29 mouse cellular contexts compared by ENCODE assay signal in the genomic region with DNA sequence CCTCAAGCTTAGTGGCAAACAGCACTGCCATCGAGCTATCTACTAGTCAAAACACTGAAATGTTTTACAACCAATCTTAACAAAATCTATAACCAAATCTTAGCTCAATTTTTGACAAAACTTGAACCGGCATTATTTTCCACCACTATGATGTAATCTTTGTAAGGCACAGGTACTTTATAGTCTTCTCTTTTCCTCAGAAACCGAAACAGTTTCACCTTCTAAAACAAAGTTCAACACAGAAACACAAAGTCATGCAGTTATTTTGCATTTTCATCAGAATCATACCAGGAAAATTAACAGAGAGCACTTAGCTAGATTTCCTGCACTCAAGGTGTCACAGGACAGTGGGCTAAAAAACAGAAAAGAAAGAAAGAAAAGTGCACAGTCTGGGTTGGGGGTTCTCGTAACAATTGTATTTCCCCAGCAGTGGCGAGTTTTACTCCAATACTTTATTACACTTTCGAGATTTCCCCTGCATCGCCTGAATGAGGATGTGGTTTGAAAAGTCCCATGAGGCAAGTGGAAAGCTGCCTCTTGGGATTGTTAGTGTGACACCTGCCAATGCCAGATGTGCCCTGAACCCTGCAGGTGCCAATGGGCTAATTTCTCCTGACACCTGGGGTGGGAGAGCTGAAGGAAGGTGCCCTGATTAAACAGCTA. TPM values are rescaled to one million over a fixed set of nuclear protein-coding genes. Genes with fewer than 3 reads are reported as not detected.
A peak's percentile ranks its signal among the peaks of the same experiment; 100 is the strongest.
DNase-seq lines count a peak whose midpoint lies in the region; ATAC-seq and TF ChIP-seq lines count a peak whose summit lies in the region.
"Had no signal": no experiment of that assay in that cellular context is flagged by ENCODE, and none has a peak within 500 bp of the region (broad histone marks: within the 10 kb centered on the region; RNA-seq: fewer than 3 reads in every experiment).

No protein-coding gene starts in this region.

- peak; percentile 44 for DNase-seq in midbrain, embryonic 11.5 days (ENCODE audit: low spot score, missing footprints)
- DNase-seq in midbrain, postnatal 0 days (ENCODE audit: low spot score): no peak
- peak; percentile 14 to 30 for DNase-seq in B cell, adult 2 months
- peak; percentile 19 for DNase-seq in thymus, postnatal 0 days (ENCODE audit: low spot score)
- DNase-seq in frontal cortex, postnatal 14 days (ENCODE audit: low spot score in 2 of 2): no peak
- DNase-seq in hindbrain, embryonic 14.5 days (ENCODE audit: low spot score): no peak
- DNase-seq in layer of hippocampus, adult 18-20 months (ENCODE audit: low spot score in 2 of 2): no peak
- DNase-seq: cerebellum, adult 11-12 months; cerebellum, postnatal 10 days; gastrocnemius, adult 2 months; heart, adult 2 months; heart, postnatal 4 days; kidney, adult 18-20 months; kidney, postnatal 25 days; layer of hippocampus, postnatal 36 days; left cerebral cortex, postnatal 4 days; liver, embryonic 13.5 days; lung, adult 18-20 months; lung, postnatal 4 days; midbrain, embryonic 14.5 days; right cerebral cortex, postnatal 25 days had no signal

- no peaks in the 10 kb centered on the region for H3K36me3 ChIP-seq in midbrain, embryonic 11.5 days (ENCODE audit: control insufficient read depth, insufficient read depth, low read length)
- no peaks in the 10 kb centered on the region for H3K36me3 ChIP-seq in midbrain, postnatal 0 days (ENCODE audit: insufficient read depth, low read length)
- H3K36me3 ChIP-seq in hindbrain, embryonic 14.5 days (replicated peaks; ENCODE audit: control insufficient read depth, insufficient read depth): peaks cover 2% of the 10 kb centered on the region; the same call in 1 of the 2 replicates
- H3K36me3 ChIP-seq: forebrain, embryonic 15.5 days; liver, embryonic 13.5 days had no signal

- TF ChIP-seq CTCF in midbrain, postnatal 0 days (IDR thresholded peaks at IDR 0.05): no peak

- no peak for ATAC-seq in midbrain, embryonic 11.5 days (ENCODE audit: low FRiP score)
- ATAC-seq in midbrain, postnatal 0 days (ENCODE audit: low FRiP score): no peak
- ATAC-seq in activated CD4-positive, CD25-positive, alpha-beta regulatory T cell, adult 4 months: peak; percentile 76
- ATAC-seq in hindbrain, embryonic 14.5 days (ENCODE audit: low FRiP score): no peak
- ATAC-seq: forebrain, embryonic 15.5 days; lung, postnatal 0 days; Patski had no signal

- no peak overlapping the region for H3K4me3 ChIP-seq in midbrain, embryonic 11.5 days (ENCODE audit: low read depth, low read length)
- no peak overlapping the region for H3K4me3 ChIP-seq in midbrain, postnatal 0 days (ENCODE audit: low read depth, low read length)
- H3K4me3 ChIP-seq in hindbrain, embryonic 14.5 days (replicated peaks; ENCODE audit: low read length): no peak overlapping the region
- H3K4me3 ChIP-seq: erythroblast, embryonic 14.5 days; forebrain, embryonic 15.5 days; gastrocnemius, adult 2 months; heart, adult 2 months; heart, embryonic 12.5 days; hindbrain, embryonic 13.5 days; kidney, embryonic 15.5 days; liver, embryonic 13.5 days had no signal

- no peak overlapping the region for H3K9ac ChIP-seq in midbrain, embryonic 11.5 days (ENCODE audit: low read length)
- no peak overlapping the region for H3K9ac ChIP-seq in midbrain, postnatal 0 days (replicated peaks; ENCODE audit: low read length, poor library complexity, severe bottlenecking)
- no peak overlapping the region for H3K9ac ChIP-seq in hindbrain, embryonic 14.5 days
- H3K9ac ChIP-seq: forebrain, embryonic 15.5 days; heart, embryonic 12.5 days; hindbrain, embryonic 13.5 days; kidney, embryonic 15.5 days; liver, embryonic 13.5 days had no signal

- no peaks in the 10 kb centered on the region for H3K4me1 ChIP-seq in midbrain, embryonic 11.5 days (ENCODE audit: control insufficient read depth, insufficient read depth, low read length)
- H3K4me1 ChIP-seq in midbrain, postnatal 0 days (ENCODE audit: insufficient read depth, low read length): no peaks in the 10 kb centered on the region
- peaks cover 3% of the 10 kb centered on the region; the same call in 1 of the 2 replicates for H3K4me1 ChIP-seq in hindbrain, embryonic 14.5 days (replicated peaks; ENCODE audit: control insufficient read depth, insufficient read depth, low read length)
- H3K4me1 ChIP-seq: heart, embryonic 12.5 days; kidney, embryonic 15.5 days; liver, embryonic 13.5 days had no signal

- whole genome bisulfite sequencing in midbrain, embryonic 11.5 days: 92% methylated on average over 7 of the region's 7 CpGs
- WGBS in midbrain, postnatal 0 days: 86% methylated on average over 7 of the region's 7 CpGs
- WGBS in hindbrain, embryonic 14.5 days: 83% methylated on average over 7 of the region's 7 CpGs

- H3K27ac ChIP-seq in midbrain, embryonic 11.5 days (ENCODE audit: low read depth, low read length): no peak overlapping the region
- H3K27ac ChIP-seq in midbrain, postnatal 0 days (ENCODE audit: low read depth, low read length): no peak overlapping the region
- H3K27ac ChIP-seq in hindbrain, embryonic 14.5 days: no peak overlapping the region
- H3K27ac ChIP-seq: forebrain, embryonic 15.5 days; gastrocnemius, adult 2 months; heart, adult 2 months; hindbrain, embryonic 13.5 days; kidney, embryonic 15.5 days; liver, embryonic 13.5 days had no signal

- H3K9me3 ChIP-seq in midbrain, embryonic 11.5 days (ENCODE audit: control insufficient read depth, low read length): no peaks in the 10 kb centered on the region
- H3K9me3 ChIP-seq in midbrain, postnatal 0 days (ENCODE audit: low read length): no peaks in the 10 kb centered on the region
- no peaks in the 10 kb centered on the region for H3K9me3 ChIP-seq in hindbrain, embryonic 14.5 days (ENCODE audit: control insufficient read depth, low read length)
- H3K9me3 ChIP-seq: forebrain, embryonic 15.5 days; heart, embryonic 12.5 days; hindbrain, embryonic 13.5 days; kidney, embryonic 15.5 days; liver, embryonic 13.5 days had no signal

- H3K27me3 ChIP-seq in midbrain, embryonic 11.5 days (ENCODE audit: control insufficient read depth, insufficient read depth, low read length): no peaks in the 10 kb centered on the region
- H3K27me3 ChIP-seq in midbrain, postnatal 0 days (ENCODE audit: insufficient read depth, low read length): no peaks in the 10 kb centered on the region
- no peaks in the 10 kb centered on the region for H3K27me3 ChIP-seq in hindbrain, embryonic 14.5 days (ENCODE audit: control insufficient read depth, insufficient read depth, low read length)
- H3K27me3 ChIP-seq: forebrain, embryonic 15.5 days; heart, embryonic 12.5 days; hindbrain, embryonic 13.5 days; kidney, embryonic 15.5 days; liver, embryonic 13.5 days; Patski had no signal

- no peak overlapping the region for H3K4me2 ChIP-seq in midbrain, embryonic 11.5 days
- H3K4me2 ChIP-seq in midbrain, postnatal 0 days (ENCODE audit: low read depth, low read length, poor library complexity, severe bottlenecking): no peak overlapping the region
- H3K4me2 ChIP-seq in hindbrain, embryonic 14.5 days (replicated peaks): no peak overlapping the region
- H3K4me2 ChIP-seq: forebrain, embryonic 15.5 days; heart, embryonic 12.5 days; hindbrain, embryonic 13.5 days; kidney, embryonic 15.5 days; liver, embryonic 13.5 days had no signal

RNA-seq across cellular contexts. Expression of a gene that starts 40.1 kb away (rescaled TPM):
- polyA plus RNA-seq in midbrain, embryonic 11.5 days (2014; fragmentation: Nextera tagmentation; extraction: Ambion mirVana): 40.1 and 41.5 TPM in 2 replicates
- 3.2 and 6.3 TPM in 2 replicates for total RNA-seq in midbrain, postnatal 0 days (2014; rRNA removed)
- polyA plus RNA-seq in midbrain, postnatal 0 days (2015; fragmentation: Nextera tagmentation; extraction: Ambion mirVana): 37.8 and 44.6 TPM in 2 replicates
- 100 to 1,000 TPM; 100 to 116 TPM for polyA plus RNA-seq in activated CD4-positive, CD25-positive, alpha-beta regulatory T cell, adult 4 months (2017; shearing (Covaris generic))
- polyA plus RNA-seq in thymus, postnatal 0 days (2015; fragmentation: Nextera tagmentation; extraction: Ambion mirVana): 94.5 and 99.1 TPM in 2 replicates
- polyA plus RNA-seq in hindbrain, embryonic 14.5 days (2014; fragmentation: Nextera tagmentation; extraction: Ambion mirVana): 40.6 and 48.6 TPM in 2 replicates
- total RNA-seq in layer of hippocampus, adult 18-20 months (2021): 10 to 100 TPM in 1 of 2 experiments, 1 to 10 TPM in 1; 9.5 to 11.1 TPM

Comparison
In these comparisons a context has a peak if more than half of its experiments do, and no peak if none do; other contexts are left out.
1. DNase-seq: peak in midbrain, embryonic 11.5 days (single experiment), B cell, adult 2 months (2 of 2) and thymus, postnatal 0 days (single experiment); none in midbrain, postnatal 0 days (single experiment), frontal cortex, postnatal 14 days (0 of 2), hindbrain, embryonic 14.5 days (single experiment) and layer of hippocampus, adult 18-20 months (0 of 2).